Mouse (Mus musculus) ovary, postnatal 36 days (tissue): ENCODE results near the gene Gm11007.
"Not testable (repeated sequence)": the region's sequence is repeated elsewhere in the genome, so short reads cannot be mapped to it uniquely, and the experiment has no call there.

Experiments
- DNase-seq: peaks from one replicate; pipeline ENCODE4 v3.0.0; 2022; ENCODE audit warnings: low spot score, mixed read lengths

The Gm11007 gene

DNA sequence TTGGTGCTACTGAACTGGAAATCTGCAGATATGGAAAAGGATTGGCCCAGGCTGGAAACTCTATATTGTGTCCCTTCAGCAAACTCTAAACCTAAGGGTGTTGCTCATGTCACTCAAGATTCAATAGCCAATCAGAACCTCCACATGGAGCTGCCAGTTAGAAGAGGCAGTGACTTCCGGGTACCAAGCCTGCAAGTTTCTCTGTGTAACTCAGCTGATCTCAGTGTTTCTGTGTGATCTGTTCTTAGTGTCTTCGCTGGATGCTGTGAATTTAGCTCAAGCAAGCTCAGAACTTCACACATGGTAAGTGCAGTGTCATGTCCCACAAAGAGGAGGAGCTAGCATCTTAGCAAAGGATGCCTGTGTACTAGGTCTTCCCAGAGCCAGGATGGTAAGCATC lies at the start of gene Gm11007:
Gene Gm11007, plus strand, starts transcription at position 301 of the 400 bp plus-strand sequence.
- DNase-seq, result not testable (repeated sequence)
